Mouse (Mus musculus) neural tube, embryonic 15.5 days (tissue): Measurements from ENCODE around the gene March5. TPM values are rescaled to one million over a fixed set of nuclear protein-coding genes. Genes with fewer than 3 reads are reported as not detected.
A peak's percentile ranks its signal among the peaks of the same experiment; 100 is the strongest.

Source experiments
- ATAC-seq: fragments of 200-750 bp; cut with Nextera tagmentation; 2 replicates; pipeline ENCODE4 v1.8.0; 2017; ENCODE audit warnings: mild to moderate bottlenecking, moderate TSS enrichment, moderate library complexity; ENCODE audit not compliant: low FRiP score
- H3K27ac ChIP-seq: fragments of 300-500 bp; sonication (generic); replicated peaks from 2 replicates; pipeline ENCODE4 v1.5.1; 2015; ENCODE audit warnings: mild to moderate bottlenecking, inconsistent platforms
- H3K27me3 ChIP-seq: fragments of 300-500 bp; sonication (generic); replicated peaks from 2 replicates; pipeline ENCODE4 v1.6.1; 2015; ENCODE audit warnings: inconsistent platforms
- H3K36me3 ChIP-seq: fragments of 300-500 bp; sonication (generic); 2 replicates; pipeline ENCODE4 v1.6.1; 2015; ENCODE audit warnings: inconsistent platforms
- H3K4me1 ChIP-seq: fragments of 300-500 bp; sonication (generic); 2 replicates; pipeline ENCODE4 v1.6.1; 2015; ENCODE audit warnings: inconsistent platforms
- H3K4me2 ChIP-seq: fragments of 300-500 bp; sonication (generic); 2 replicates; pipeline ENCODE4 v1.6.1; 2015; ENCODE audit warnings: inconsistent platforms, mild to moderate bottlenecking, moderate library complexity
- H3K4me3 ChIP-seq: fragments of 300-500 bp; sonication (generic); replicated peaks from 2 replicates; pipeline ENCODE4 v1.5.1; 2015; ENCODE audit warnings: mild to moderate bottlenecking, inconsistent platforms
- H3K9ac ChIP-seq: fragments of 300-500 bp; sonication (generic); replicated peaks from 2 replicates; pipeline ENCODE4 v1.6.1; 2015; ENCODE audit warnings: mild to moderate bottlenecking, inconsistent platforms
- H3K9me3 ChIP-seq: fragments of 300-500 bp; sonication (generic); replicated peaks from 2 replicates; pipeline ENCODE4 v1.6.1; 2016; ENCODE audit warnings: inconsistent platforms
- WGBS: fragments of 180-500 bp; shearing (Covaris S2); methylation state at CpG from one replicate; pipeline ENCODE4 v1.1.7; 2015; ENCODE audit warnings: mixed read lengths; 5-methylcytosine and 5-hydroxymethylcytosine counted together
- polyA plus RNA-seq: library from polyadenylated mRNA; unstranded; fragments of >200 nt; fragmentation: Nextera tagmentation; extraction: Ambion mirVana; gene quantifications from 2 replicates; pipeline ENCODE4 v1.2.1, GENCODE M21; 2015

The March5 gene
- polyA plus RNA-seq, 1 experiment from 2014 or later: 104 TPM

GRCm38 (mm10) chr19:37239096-37239495, 31.8 kb downstream of the March5 start:
- ATAC-seq: no peak
- 34% methylated on average over 4 of the region's 4 CpGs for WGBS
- Histone ChIP-seq H3K4me2 (no peak overlapping the region), H3K9ac (no peak overlapping the region), H3K27me3 (peaks cover 12% of the 10 kb centered on the region; the same call in 1 of the 2 replicates), H3K9me3 (no peaks in the 10 kb centered on the region), H3K4me1 (peaks cover 12% of the 10 kb centered on the region), H3K4me3 (no peak overlapping the region), H3K27ac (no peak overlapping the region), H3K36me3 (no peaks in the 10 kb centered on the region)

DNA sequence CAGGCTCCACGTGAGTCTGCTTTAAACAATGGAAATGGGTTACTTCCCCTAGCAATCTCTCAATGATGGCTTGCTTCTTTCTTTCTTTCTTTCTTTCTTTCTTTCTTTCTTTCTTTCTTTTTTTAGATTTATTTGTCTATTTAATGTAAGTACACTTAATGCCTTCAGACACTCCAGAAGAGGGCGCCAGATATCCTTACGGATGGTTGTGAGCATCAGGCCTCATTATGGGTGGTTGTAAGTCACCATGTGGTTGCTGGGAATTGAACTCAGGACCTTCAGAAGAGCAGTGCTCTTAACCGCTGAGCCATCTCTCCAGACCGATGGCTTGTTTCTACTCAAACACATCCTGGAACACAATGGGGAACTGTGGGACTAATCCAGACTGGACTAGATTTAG, 33.9 kb downstream of the March5 start:
- Histone ChIP-seq H3K9me3 (no peaks in the 10 kb centered on the region), H3K4me1 (peaks cover 10% of the 10 kb centered on the region), H3K36me3 (no peaks in the 10 kb centered on the region), H3K9ac (no peak overlapping the region), H3K27ac (no peak overlapping the region), H3K4me3 (no peak overlapping the region), H3K4me2 (no peak overlapping the region), H3K27me3 (no peaks in the 10 kb centered on the region)
- ATAC-seq: no peak
- 71% methylated on average over 5 of the region's 5 CpGs for WGBS

DNA sequence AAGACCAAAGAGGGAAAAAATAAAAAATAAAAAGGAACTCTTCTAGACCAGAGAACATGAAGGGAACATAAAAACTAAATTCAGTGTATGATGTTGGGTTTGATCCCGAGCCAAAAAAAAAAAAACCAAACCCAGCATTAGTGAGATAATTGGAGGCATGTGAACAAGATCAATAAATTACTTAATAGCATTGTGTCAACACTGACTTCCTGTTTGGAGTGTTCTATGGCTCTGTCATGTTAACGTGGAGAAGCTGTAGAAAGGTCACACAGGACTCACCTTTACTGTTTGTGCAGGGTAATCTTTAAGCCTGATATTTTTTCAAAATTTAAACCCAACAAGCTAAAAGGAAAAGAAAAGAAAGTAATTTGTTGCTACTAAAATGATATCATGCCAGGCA, 35.4 kb downstream of the March5 start:
- ATAC-seq: no peak
- H3K9me3 ChIP-seq: no peaks in the 10 kb centered on the region

DNA sequence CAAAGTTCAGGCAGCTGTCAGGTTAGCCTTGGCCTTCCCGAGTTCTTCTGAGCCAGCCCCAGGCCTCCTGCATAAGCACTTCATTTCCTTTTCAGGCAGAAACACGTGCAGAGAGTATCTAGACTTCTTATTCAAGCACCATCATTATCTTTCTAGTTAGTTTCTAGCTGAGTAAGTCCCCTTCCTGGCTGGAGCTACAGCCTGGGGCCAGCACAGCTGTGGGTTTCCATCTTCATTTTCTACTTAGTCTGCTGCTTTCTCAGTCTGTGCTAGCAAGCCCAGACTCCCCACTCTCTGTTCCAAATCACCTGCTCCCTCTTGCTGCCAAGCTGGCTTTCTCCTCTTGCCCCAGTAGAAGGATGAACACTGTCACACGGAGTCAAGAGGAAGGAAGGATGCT, 39.5 kb downstream of the March5 start:
- Histone ChIP-seq H3K36me3 (no peaks in the 10 kb centered on the region), H3K27me3 (no peaks in the 10 kb centered on the region), H3K4me3 (no peak overlapping the region), H3K27ac (no peak overlapping the region), H3K9ac (no peak overlapping the region), H3K4me2 (no peak overlapping the region), H3K4me1 (no peaks in the 10 kb centered on the region), H3K9me3 (no peaks in the 10 kb centered on the region)
- WGBS: 48% methylated on average over 3 of the region's 3 CpGs
- no peak; the same call in 1 of the 2 replicates for ATAC-seq

More for the DNA sequence above, 35.4 kb downstream of the March5 start:
- no peaks in the 10 kb centered on the region for H3K36me3 ChIP-seq
- peaks cover 10% of the 10 kb centered on the region for H3K4me1 ChIP-seq
- H3K27ac ChIP-seq: no peak overlapping the region
- WGBS: 44% methylated on average over 2 of the region's 2 CpGs
- H3K4me3 ChIP-seq: no peak overlapping the region
- no peak overlapping the region for H3K4me2 ChIP-seq
- no peak overlapping the region for H3K9ac ChIP-seq
- no peaks in the 10 kb centered on the region for H3K27me3 ChIP-seq

- 80% methylated on average over 3 of the region's 3 CpGs for WGBS
- H3K4me2 ChIP-seq: no peak overlapping the region
- no peak overlapping the region for H3K9ac ChIP-seq
- H3K27ac ChIP-seq: no peak overlapping the region
- no peaks in the 10 kb centered on the region for H3K9me3 ChIP-seq
- no peaks in the 10 kb centered on the region for H3K36me3 ChIP-seq
- no peak for ATAC-seq
- no peaks in the 10 kb centered on the region for H3K4me1 ChIP-seq
- no peak overlapping the region for H3K4me3 ChIP-seq
- no peaks in the 10 kb centered on the region for H3K27me3 ChIP-seq
Measured at GRCm38 (mm10) chr19:37248199-37248598, 40.9 kb downstream of the March5 start.

GRCm38 (mm10) chr19:37252104-37252503, 44.8 kb downstream of the March5 start:
- Histone ChIP-seq H3K4me1 (no peaks in the 10 kb centered on the region), H3K4me3 (no peak overlapping the region), H3K9ac (no peak overlapping the region), H3K4me2 (no peak overlapping the region), H3K27ac (no peak overlapping the region), H3K27me3 (no peaks in the 10 kb centered on the region), H3K9me3 (no peaks in the 10 kb centered on the region), H3K36me3 (no peaks in the 10 kb centered on the region)
- no peak for ATAC-seq
- 75% methylated on average over 6 of the region's 6 CpGs for WGBS

GRCm38 (mm10) chr19:37255321-37255720, 48.0 kb downstream of the March5 start:
- no peaks in the 10 kb centered on the region for H3K36me3 ChIP-seq
- H3K27me3 ChIP-seq: no peaks in the 10 kb centered on the region
- no peak for ATAC-seq
- H3K4me3 ChIP-seq: no peak overlapping the region
- 93% methylated on average over 9 of the region's 9 CpGs for WGBS
- no peaks in the 10 kb centered on the region for H3K4me1 ChIP-seq
- H3K9me3 ChIP-seq: no peaks in the 10 kb centered on the region
- H3K9ac ChIP-seq: no peak overlapping the region
- no peak overlapping the region for H3K27ac ChIP-seq
- no peak overlapping the region for H3K4me2 ChIP-seq

DNA sequence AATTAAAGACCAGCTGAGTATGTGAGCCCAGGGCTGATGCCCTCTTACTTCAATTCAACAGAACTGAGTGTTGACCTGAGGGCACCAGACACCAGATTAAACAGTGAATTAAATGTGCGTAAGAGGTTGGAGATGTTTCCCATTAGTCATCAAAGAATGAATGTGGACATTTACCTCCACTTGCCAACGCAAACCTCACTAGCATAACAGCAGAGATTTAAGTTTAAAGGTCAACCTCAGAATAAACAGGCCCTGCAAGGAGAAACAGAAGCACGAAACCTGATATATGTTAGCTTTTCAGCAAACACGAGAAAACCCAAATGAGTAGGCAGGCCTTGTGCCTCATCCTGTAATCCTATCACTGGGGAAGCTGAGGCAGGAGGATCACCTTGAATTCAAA, 55.0 kb downstream of the March5 start:
- H3K27me3 ChIP-seq: no peaks in the 10 kb centered on the region
- H3K27ac ChIP-seq: no peak overlapping the region
- no peak overlapping the region for H3K4me3 ChIP-seq
- H3K4me1 ChIP-seq: peaks cover 11% of the 10 kb centered on the region
- no peak for ATAC-seq
- H3K9me3 ChIP-seq: 0 out of 2 replicates have a peak, but pooled peaks cover 4% of the 10 kb centered on the region
- 79% methylated on average over 4 of the region's 4 CpGs for WGBS
- no peak overlapping the region for H3K9ac ChIP-seq
- no peaks in the 10 kb centered on the region for H3K36me3 ChIP-seq
- no peak overlapping the region for H3K4me2 ChIP-seq

GRCm38 (mm10) chr19:37263566-37263942, 56.2 kb downstream of the March5 start:
- Histone ChIP-seq H3K27me3 (no peaks in the 10 kb centered on the region), H3K4me1 (peaks cover 11% of the 10 kb centered on the region), H3K9me3 (0 out of 2 replicates have a peak, but pooled peaks cover 4% of the 10 kb centered on the region), H3K9ac (no peak overlapping the region), H3K4me2 (peak overlapping the region; percentile 31; the same call in 1 of the 2 replicates), H3K4me3 (no peak overlapping the region), H3K36me3 (peaks cover 4% of the 10 kb centered on the region), H3K27ac (no peak overlapping the region)
- no peak for ATAC-seq
- WGBS: 68% methylated on average over 8 of the region's 8 CpGs

GRCm38 (mm10) chr19:37263943-37264897, 56.9 kb downstream of the March5 start:
- H3K4me1 ChIP-seq: peaks cover 11% of the 10 kb centered on the region
- ATAC-seq: no peak
- H3K27me3 ChIP-seq: no peaks in the 10 kb centered on the region
- WGBS: 43% methylated on average over 23 of the region's 23 CpGs
- H3K9me3 ChIP-seq: 0 out of 2 replicates have a peak, but pooled peaks cover 4% of the 10 kb centered on the region
- H3K27ac ChIP-seq: peak overlapping the region; percentile 18; the same call in 1 of the 2 replicates
- H3K4me2 ChIP-seq: peak overlapping the region; percentile 31
- H3K4me3 ChIP-seq: no peak overlapping the region
- H3K9ac ChIP-seq: no peak overlapping the region
- H3K36me3 ChIP-seq: peaks cover 9% of the 10 kb centered on the region

DNA sequence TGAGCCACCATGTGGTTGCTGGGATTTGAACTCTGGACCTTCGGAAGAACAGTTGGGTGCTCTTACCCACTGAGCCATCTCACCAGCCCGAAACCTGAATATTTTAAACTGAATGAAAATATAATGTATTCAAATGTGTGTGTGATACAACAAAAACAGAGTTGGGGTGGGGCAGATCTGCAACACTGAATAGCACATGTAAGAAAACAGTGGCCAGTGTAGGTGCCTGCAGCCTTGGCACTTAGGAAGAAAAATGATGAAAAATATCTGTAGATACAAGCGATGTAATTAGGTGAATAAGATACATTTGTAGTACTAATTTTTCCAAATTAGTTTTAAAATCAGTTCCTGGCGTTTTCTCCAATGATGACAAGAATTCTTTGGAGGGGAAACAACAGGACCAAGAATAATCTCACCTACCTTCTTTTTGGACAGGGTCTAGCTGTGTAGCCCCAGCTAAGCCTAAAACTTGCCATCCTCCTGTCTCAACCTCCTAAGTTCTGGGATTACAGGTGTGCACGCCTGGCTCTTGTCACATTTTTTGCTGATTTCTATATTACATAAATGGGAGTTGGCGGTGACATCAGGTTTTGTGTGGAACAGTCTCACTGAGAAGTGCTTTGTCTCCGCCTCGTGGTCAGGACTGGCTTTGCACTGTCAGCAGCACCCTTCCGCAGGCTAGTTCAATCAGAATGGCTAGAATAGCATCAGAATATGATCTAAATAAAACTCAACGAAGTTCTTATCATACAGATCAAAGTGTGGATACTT, 58.2 kb downstream of the March5 start:
- 0 out of 2 replicates have a peak, but pooled peaks cover 3% of the 10 kb centered on the region for H3K9me3 ChIP-seq
- WGBS: 34% methylated on average over 10 of the region's 10 CpGs
- H3K27me3 ChIP-seq: no peaks in the 10 kb centered on the region
- H3K4me2 ChIP-seq: peak overlapping the region; percentile 25; the same call in 1 of the 2 replicates
- peaks cover 11% of the 10 kb centered on the region for H3K4me1 ChIP-seq
- no peak overlapping the region for H3K4me3 ChIP-seq
- H3K36me3 ChIP-seq: peaks cover 16% of the 10 kb centered on the region
- no peak overlapping the region for H3K9ac ChIP-seq
- peak; percentile 92 for ATAC-seq
- no peak overlapping the region; the same call in 1 of the 2 replicates for H3K27ac ChIP-seq
